Mouse (Mus musculus) testis, adult 2 months (tissue): ENCODE data around the gene Klhl18.

Experiments
- CTCF ChIP-seq: fragments of 200-500 bp; IDR thresholded peaks from 2 replicates; pipeline ENCODE4 v1.5.1; 2012; ENCODE audit warnings: low read depth, mild to moderate bottlenecking, inconsistent platforms, low read length, moderate library complexity; ENCODE audit not compliant: control insufficient read depth, insufficient read depth, insufficient replicate concordance
- POLR2A ChIP-seq: fragments of 200-500 bp; IDR thresholded peaks from 2 replicates; pipeline ENCODE4 v1.6.1; 2012; ENCODE audit warnings: low read depth, mild to moderate bottlenecking, inconsistent platforms, low read length, moderate library complexity; ENCODE audit not compliant: control insufficient read depth

DNA sequence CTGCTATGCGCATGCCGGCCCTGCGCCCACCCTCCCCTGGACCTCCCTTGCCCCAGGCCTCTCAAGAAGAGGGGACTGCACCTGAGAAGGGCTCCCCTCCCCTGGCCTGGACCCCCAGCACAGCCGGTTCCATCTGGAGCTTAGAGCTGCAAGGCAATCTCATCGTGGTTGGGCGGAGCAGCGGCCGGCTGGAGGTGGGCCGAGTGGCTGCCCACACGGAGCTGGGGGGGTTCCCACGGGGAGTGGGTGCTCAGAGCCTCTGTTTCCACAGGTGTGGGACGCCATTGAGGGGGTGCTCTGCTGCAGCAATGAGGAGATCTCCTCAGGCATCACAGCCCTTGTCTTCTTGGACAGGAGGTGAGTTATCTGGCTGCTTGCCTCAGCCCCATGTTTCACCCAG is 95.2 kb downstream of the Klhl18 start:
- TF ChIP-seq CTCF (no peak), POLR2A (no peak)
